Mouse (Mus musculus): Measurements from ENCODE around the gene Olfr1411. TPM values are rescaled to one million over a fixed set of nuclear protein-coding genes. Genes with fewer than 3 reads are reported as not detected.

The Olfr1411 gene
- total RNA-seq (2015) = not detected in 2 replicates
- total RNA-seq (2017) = not detected in 2 replicates

- ATAC-seq (replicated peaks; ENCODE audit: poor library complexity) = no peak
These were observed at the start of gene Olfr1411 for GRCm38 (mm10) chr1:92594111-92594510. TSS of gene Olfr1411 (plus strand) at chr1:92594411.

- no peak for ATAC-seq (replicated peaks; ENCODE audit: poor library complexity)
These were observed 48.3 kb upstream of the Olfr1411 start for GRCm38 (mm10) chr1:92545929-92546328.

- no peak for ATAC-seq (replicated peaks; ENCODE audit: poor library complexity)
These were observed 23.2 kb upstream of the Olfr1411 start, which contains the start of gene Olfr1413 for GRCm38 (mm10) chr1:92571022-92571421. TSS of gene Olfr1413 (plus strand) at chr1:92571322.

- ATAC-seq (replicated peaks; ENCODE audit: poor library complexity) = no peak
These were observed 8.7 kb upstream of the Olfr1411 start, which contains the start of gene Olfr1412 for GRCm38 (mm10) chr1:92585479-92585878. TSS of gene Olfr1412 (plus strand) at chr1:92585779.

GRCm38 (mm10) chr1:92596019-92596418 lies 1.8 kb downstream of the Olfr1411 start:
- no peak for ATAC-seq (replicated peaks; ENCODE audit: poor library complexity)

- no peak for ATAC-seq (replicated peaks; ENCODE audit: poor library complexity)
These were observed 11.3 kb downstream of the Olfr1411 start, which contains the start of gene Olfr1410 for GRCm38 (mm10) chr1:92605482-92605881. TSS of gene Olfr1410 (plus strand) at chr1:92605782.

GRCm38 (mm10) chr1:92607711-92608110 lies 13.5 kb downstream of the Olfr1411 start:
- ATAC-seq (replicated peaks; ENCODE audit: poor library complexity) = no peak

GRCm38 (mm10) chr1:92611008-92611407 lies 16.8 kb downstream of the Olfr1411 start:
- ATAC-seq (replicated peaks; ENCODE audit: poor library complexity) = peak; percentile 76

GRCm38 (mm10) chr1:92613175-92613574 lies 19.0 kb downstream of the Olfr1411 start:
- ATAC-seq (replicated peaks; ENCODE audit: poor library complexity) = no peak

GRCm38 (mm10) chr1:92614516-92614915 lies 20.3 kb downstream of the Olfr1411 start:
- no peak for ATAC-seq (replicated peaks; ENCODE audit: poor library complexity)

GRCm38 (mm10) chr1:92616046-92616445 lies 21.8 kb downstream of the Olfr1411 start:
- no peak for ATAC-seq (replicated peaks; ENCODE audit: poor library complexity)

- ATAC-seq (replicated peaks; ENCODE audit: poor library complexity) = no peak
These were observed 23.3 kb downstream of the Olfr1411 start, which contains the start of gene Olfr12 for GRCm38 (mm10) chr1:92617488-92617887. TSS of gene Olfr12 (plus strand) at chr1:92617788.

- no peak for ATAC-seq (replicated peaks; ENCODE audit: poor library complexity)
These were observed 24.1 kb downstream of the Olfr1411 start for GRCm38 (mm10) chr1:92618360-92618759.

GRCm38 (mm10) chr1:92628227-92628626 lies 34.0 kb downstream of the Olfr1411 start:
- 0 out of 2 replicates have a peak, but pooled peaks have one; percentile 23 for ATAC-seq (replicated peaks; ENCODE audit: poor library complexity)

GRCm38 (mm10) chr1:92632196-92632595 lies 38.0 kb downstream of the Olfr1411 start:
- ATAC-seq (replicated peaks; ENCODE audit: poor library complexity) = no peak

GRCm38 (mm10) chr1:92632948-92633347 lies 38.7 kb downstream of the Olfr1411 start:
- ATAC-seq (replicated peaks; ENCODE audit: poor library complexity) = no peak

GRCm38 (mm10) chr1:92633726-92634125 lies 39.5 kb downstream of the Olfr1411 start:
- ATAC-seq (replicated peaks; ENCODE audit: poor library complexity) = no peak

GRCm38 (mm10) chr1:92634569-92634968 lies 40.4 kb downstream of the Olfr1411 start:
- no peak for ATAC-seq (replicated peaks; ENCODE audit: poor library complexity)

- ATAC-seq (replicated peaks; ENCODE audit: poor library complexity) = no peak
These were observed 40.9 kb downstream of the Olfr1411 start for GRCm38 (mm10) chr1:92634976-92635599.

GRCm38 (mm10) chr1:92636015-92636414 lies 41.8 kb downstream of the Olfr1411 start:
- ATAC-seq (replicated peaks; ENCODE audit: poor library complexity) = no peak

- ATAC-seq (replicated peaks; ENCODE audit: poor library complexity) = no peak
These were observed 42.5 kb downstream of the Olfr1411 start for GRCm38 (mm10) chr1:92636676-92637075.

GRCm38 (mm10) chr1:92637501-92638172 lies 43.4 kb downstream of the Olfr1411 start:
- ATAC-seq (replicated peaks; ENCODE audit: poor library complexity) = no peak

All from megakaryocyte progenitor cell, adult 5-6 weeks (primary cell).